Mouse (Mus musculus): ENCODE measurements around the gene Gpr179.

DNA sequence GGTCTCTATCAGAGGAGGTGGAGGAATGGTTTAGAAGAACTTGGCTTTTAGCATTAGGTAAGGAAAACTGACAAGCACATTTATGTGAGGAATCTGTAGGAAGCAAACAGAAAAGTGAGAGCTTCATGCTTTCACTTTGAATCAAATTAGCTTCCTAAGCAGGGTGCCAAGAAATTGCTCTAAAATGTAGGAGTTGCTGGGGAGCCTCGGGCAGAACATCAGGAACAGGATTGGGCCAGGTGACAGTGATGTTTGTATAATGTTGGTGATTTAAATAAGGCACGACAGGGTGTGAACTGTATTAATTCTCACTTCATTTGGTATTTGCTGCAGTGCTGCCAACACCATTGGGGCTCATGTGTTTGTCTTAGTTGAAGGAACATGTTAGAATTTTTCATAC, 31.9 kb upstream of the Gpr179 start:
- TF ChIP-seq CTCF (IDR thresholded peaks at IDR 0.05; ENCODE audit: extremely low read depth, insufficient read depth, low read length) (no peak), POLR2A (IDR thresholded peaks at IDR 0.05; ENCODE audit: extremely low read depth, insufficient read depth, low read length) (no peak)
